Mouse (Mus musculus) mouse embryonic stem cell (cell line): ENCODE data around the gene Ankrd65.

ENCODE experiments used
- in situ Hi-C, 2 experiments: fragments of 300-500 bp; cut with MboI; formaldehyde crosslinking; loops; 1 replicate in 1 of 2; 3 replicates in 1 of 2; pipeline ENCODE4 v1.14.3; 2019 to 2020; ENCODE audit warnings: low sequenced_read_pairs in 2 of 2, low pct_unique_long_range_greater_than_20kb in 1 of 2, mixed read lengths in 1 of 2; ENCODE audit not compliant: unreplicated experiment in 1 of 2

Ankrd65 gene

DNA sequence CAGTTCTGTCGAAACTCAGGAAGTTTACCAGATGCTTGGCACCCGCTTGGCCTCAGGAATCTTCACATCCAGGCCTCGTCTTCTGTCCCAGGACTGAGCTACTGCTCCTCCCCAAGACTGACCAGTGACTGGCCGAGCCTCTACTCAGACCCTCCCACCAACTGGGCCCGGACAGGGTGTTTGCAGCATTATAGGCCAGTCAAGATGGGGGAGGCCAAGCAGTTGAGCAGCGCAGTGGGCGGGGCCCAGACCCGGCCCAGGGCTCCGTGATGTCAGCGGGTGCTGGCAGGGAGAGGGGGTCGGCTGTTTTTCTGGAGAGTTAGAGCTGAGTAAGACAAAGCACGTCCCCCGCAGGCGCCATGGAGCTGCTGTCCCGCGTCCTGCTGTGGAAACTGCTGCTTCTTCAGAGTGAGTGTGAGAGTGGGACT, 49.3 kb downstream of the Ankrd65 start, which contains the start of gene Mxra8:
TSS of gene Mxra8 (plus strand) at position 198 of the 428 bp plus-strand sequence.
- in situ Hi-C loops = no loop called here

DNA sequence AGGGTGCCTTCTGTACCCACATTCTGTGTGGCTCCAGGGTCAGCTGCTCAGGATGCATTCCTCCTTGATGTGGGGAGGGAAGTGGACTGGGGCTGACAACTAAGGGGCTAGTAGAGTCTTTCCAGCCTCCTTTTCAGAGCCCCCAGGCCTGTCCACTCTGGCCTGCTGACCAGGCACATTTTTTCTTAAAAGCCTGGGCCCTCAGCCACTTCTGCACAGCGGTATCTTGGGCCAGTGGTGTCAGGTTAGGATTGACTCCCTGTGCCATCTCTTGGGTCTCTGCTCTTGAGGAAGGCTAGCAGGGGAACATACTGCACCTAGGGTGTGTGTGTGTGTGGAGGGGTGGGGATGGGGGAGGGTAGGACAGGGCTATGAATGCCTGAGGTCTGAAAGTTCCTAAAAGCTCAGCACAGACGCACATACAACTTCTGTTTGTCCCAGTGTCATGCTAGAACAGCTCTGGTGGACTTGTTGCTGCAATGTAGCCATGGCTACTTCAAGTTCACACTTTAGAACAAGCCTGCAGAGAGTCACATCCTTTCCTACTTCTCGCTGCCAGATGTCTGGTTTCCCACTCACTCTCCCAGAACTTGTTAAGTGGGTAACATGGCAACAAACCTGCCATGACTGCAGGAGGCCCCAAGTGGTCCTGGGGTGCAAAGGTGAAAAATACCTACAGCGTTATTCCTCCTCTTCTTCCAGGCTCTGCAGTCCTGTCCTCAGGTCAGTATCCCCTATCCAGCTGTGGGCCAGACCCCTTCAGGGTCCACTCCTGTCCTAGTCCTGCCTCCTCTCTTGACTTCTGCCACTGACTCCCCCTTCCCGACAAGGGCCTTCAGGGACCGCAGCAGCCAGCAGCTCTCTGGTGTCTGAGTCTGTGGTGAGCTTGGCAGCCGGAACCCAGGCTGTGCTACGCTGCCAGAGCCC, 50.1 kb downstream of the Ankrd65 start:
- in situ Hi-C loops = no loop called here

GRCm38 (mm10) chr4:155841003-155841454, 50.8 kb downstream of the Ankrd65 start:
- in situ Hi-C loops = no loop called here

DNA sequence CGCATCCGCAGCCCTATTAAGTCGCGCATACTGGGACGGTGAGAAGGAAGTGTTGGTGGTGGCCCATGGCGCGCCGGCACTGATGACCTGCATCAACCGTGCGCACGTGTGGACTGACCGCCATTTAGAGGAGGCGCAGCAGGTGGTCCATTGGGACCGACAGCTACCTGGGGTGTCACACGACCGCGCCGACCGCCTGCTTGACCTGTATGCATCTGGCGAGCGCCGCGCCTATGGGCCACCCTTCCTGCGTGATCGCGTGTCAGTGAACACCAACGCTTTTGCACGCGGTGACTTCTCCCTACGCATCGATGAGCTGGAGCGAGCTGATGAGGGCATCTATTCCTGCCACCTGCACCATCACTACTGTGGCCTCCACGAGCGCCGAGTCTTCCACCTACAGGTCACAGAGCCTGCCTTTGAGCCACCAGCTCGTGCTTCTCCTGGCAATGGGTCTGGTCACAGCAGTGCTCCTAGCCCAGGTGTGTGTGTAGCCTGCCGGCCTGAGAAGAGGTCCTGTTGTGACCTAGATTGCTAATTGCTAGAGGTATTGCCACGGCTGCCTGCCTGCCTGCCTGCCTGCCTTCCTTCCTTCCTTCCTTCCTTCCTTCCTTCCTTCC, 51.5 kb downstream of the Ankrd65 start:
- in situ Hi-C loops = no loop called here

DNA sequence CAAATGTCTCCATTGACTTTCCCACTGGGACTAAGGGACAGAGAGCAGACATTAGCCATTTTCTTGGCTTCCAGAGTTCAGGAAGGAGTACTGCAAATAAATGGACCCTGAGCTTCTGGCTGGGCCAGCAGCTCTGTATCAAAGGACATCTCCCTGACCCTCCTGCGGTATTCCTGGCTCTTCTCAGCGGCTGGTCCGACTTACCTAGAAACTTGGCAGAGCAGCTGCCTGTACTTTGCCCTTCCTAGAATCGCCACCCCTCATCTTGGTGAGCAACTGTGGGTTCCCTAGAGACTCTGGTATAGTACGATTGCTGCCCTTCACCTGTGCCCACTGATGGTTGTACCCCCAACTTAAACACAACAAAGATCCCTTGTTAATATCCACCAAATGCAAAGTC, 53.0 kb downstream of the Ankrd65 start:
- in situ Hi-C loops = no loop called here

DNA sequence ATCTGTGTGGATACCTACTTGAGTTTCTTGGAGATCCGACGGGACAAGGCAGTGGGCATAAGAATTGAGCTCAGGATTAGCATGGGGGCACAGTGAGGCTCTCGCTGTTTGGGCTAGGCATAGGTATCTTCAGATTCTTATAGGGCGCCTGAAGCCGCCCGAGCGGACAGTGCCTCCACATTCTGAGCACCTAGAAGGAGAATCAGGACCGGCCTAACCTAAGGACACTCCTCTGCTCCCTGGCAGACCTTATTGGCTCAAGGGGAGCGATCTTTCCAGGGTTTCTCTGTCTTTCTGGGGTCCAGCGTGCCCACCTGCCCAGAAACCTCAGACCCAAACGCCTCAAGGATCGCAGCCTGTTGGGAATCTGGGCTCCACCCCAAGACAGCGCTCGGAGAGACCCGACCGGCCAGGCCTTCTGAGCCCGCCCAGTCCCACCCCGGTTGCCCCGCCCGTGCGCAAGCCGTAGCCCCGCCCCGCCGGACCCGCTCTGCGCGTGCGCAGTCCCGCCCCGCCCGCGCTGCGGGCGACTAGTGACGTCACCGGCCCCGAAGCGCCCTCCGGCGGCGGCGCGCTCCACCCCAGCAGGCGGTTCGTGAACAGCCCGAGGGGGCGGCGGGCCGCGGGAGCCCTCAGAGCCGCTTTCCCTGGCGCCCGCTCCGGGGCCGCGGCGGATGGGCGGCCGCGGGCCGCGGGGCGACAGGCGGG, 56.8 kb downstream of the Ankrd65 start, which contains the start of gene Dvl1:
TSS of gene Dvl1 (plus strand) at position 532 of the 708 bp plus-strand sequence.
- in situ Hi-C loops = no loop called here

- in situ Hi-C loops = no loop called here
Measured at GRCm38 (mm10) chr4:155847591-155848352, 57.5 kb downstream of the Ankrd65 start.

DNA sequence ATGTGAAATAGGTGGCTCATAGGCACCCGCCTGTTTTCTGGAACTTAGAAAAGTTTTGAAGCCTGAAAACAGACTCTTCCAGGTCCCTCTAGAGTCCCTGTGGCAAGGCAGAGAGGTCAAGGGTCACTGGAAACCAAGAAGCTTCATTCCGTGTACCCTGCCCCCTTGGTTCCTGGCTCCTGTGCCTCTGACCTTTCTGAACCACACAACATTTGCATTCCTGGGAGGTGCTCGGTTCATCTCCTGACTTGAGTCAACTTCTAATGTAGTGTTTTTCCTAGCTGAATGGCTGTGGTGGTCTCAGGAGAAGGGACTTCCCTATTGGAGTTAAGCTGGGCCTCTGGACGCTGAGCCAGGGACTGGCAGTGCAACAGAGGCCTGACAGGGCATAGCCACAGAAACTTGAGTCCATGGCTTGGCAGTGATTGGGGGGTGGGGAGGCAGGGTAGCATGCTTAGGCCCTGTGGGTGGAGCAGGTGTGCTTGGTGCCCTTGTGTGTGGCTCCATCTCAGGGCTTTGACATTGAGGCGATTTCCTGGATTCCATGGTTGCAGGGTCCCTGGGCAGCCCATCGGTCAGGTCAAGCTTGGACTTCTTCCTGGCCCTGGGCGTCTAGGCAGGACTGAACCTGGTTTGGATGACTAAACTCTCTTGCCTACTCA, 58.3 kb downstream of the Ankrd65 start:
- in situ Hi-C loops = no loop called here
